Mouse (Mus musculus): Measurements from ENCODE around the gene Vmn1r54.
"Not testable (repeated sequence)": the region's sequence is repeated elsewhere in the genome, so short reads cannot be mapped to it uniquely, and the experiment has no call there.

Vmn1r54 gene

GRCm38 (mm10) chr6:90246000-90246399 is at the start of gene Vmn1r54:
Gene Vmn1r54 (plus strand): TSS chr6:90246300.
- no peak for DNase-seq

GRCm38 (mm10) chr6:90202493-90202892 is 43.6 kb upstream of the Vmn1r54 start, which contains the start of gene V1ra8:
Gene V1ra8 (plus strand): TSS chr6:90202793.
- DNase-seq, result not testable (repeated sequence)

GRCm38 (mm10) chr6:90224338-90224737 is 21.8 kb upstream of the Vmn1r54 start, which contains the start of gene Vmn1r53:
Gene Vmn1r53 (minus strand): TSS chr6:90224438.
- DNase-seq, result no peak

- DNase-seq, result not testable (repeated sequence)
Measured at GRCm38 (mm10) chr6:90232114-90232513, 14.0 kb upstream of the Vmn1r54 start.

GRCm38 (mm10) chr6:90232681-90233080 is 13.4 kb upstream of the Vmn1r54 start:
- no peak for DNase-seq

GRCm38 (mm10) chr6:90244019-90244418 is 2.1 kb upstream of the Vmn1r54 start:
- DNase-seq, result no peak

GRCm38 (mm10) chr6:90288265-90288664 is 42.2 kb downstream of the Vmn1r54 start:
- DNase-seq, result no peak

GRCm38 (mm10) chr6:90300919-90301318 is 54.8 kb downstream of the Vmn1r54 start, which contains the start of gene BC048671:
Gene BC048671 (plus strand): TSS chr6:90301219.
- DNase-seq, result no peak

- no peak for DNase-seq
Measured at GRCm38 (mm10) chr6:90306315-90306975, 60.3 kb downstream of the Vmn1r54 start.

- no peak for DNase-seq
Measured at GRCm38 (mm10) chr6:90308839-90309778, 63.0 kb downstream of the Vmn1r54 start.

GRCm38 (mm10) chr6:90315961-90316360 is 69.9 kb downstream of the Vmn1r54 start:
- no peak for DNase-seq

- DNase-seq, result no peak
Measured at GRCm38 (mm10) chr6:90317510-90318258, 71.6 kb downstream of the Vmn1r54 start.

- no peak for DNase-seq
Measured at GRCm38 (mm10) chr6:90319019-90319418, 72.9 kb downstream of the Vmn1r54 start.

- no peak for DNase-seq
Measured at GRCm38 (mm10) chr6:90319475-90320191, 73.5 kb downstream of the Vmn1r54 start.

- DNase-seq, result no peak
Measured at GRCm38 (mm10) chr6:90320429-90320828, 74.3 kb downstream of the Vmn1r54 start.
